Mouse (Mus musculus) megakaryocyte, embryonic 14.5 days (primary cell): Measurements from ENCODE around the gene Pcsk5. TPM values are rescaled to one million over a fixed set of nuclear protein-coding genes. Genes with fewer than 3 reads are reported as not detected.

Experiments used
- H3K27me3 ChIP-seq: replicated peaks from 2 replicates; pipeline ENCODE3; 2012; ENCODE audit warnings: inconsistent platforms
- H3K36me3 ChIP-seq: replicated peaks from 2 replicates; pipeline ENCODE3; 2012; ENCODE audit warnings: low read length, inconsistent platforms, mixed read lengths
- H3K4me1 ChIP-seq: 2 replicates; pipeline ENCODE4 v1.6.1; 2012; ENCODE audit warnings: inconsistent platforms
- H3K4me3 ChIP-seq: replicated peaks from 2 replicates; pipeline ENCODE3; 2012; ENCODE audit warnings: moderate library complexity, mild to moderate bottlenecking, inconsistent platforms
- H3K9me3 ChIP-seq: 2 replicates; pipeline ENCODE4 v1.6.1; 2012; ENCODE audit warnings: inconsistent platforms
- FLI1 ChIP-seq: IDR thresholded peaks from 2 replicates; pipeline ENCODE4 v1.6.1; 2012; ENCODE audit warnings: low read length, inconsistent platforms, mixed read lengths
- GATA1 ChIP-seq: IDR thresholded peaks from 3 replicates; pipeline ENCODE4 v1.6.1; 2012; ENCODE audit warnings: mixed read lengths, low read length, inconsistent platforms, borderline replicate concordance
- polyA plus RNA-seq: library from polyadenylated mRNA; stranded (reverse); fragments of >175 nt; gene quantifications from 2 replicates; pipeline ENCODE4 v1.2.3, GENCODE M21; 2012; ENCODE audit warnings: low replicate concordance; ENCODE audit not compliant: insufficient read depth

Gene Pcsk5
- polyA plus RNA-seq, 1 experiment = not detected

- Histone ChIP-seq H3K4me1 (peaks cover 13% of the 10 kb centered on the region), H3K9me3 (0 out of 2 replicates have a peak, but pooled peaks cover 4% of the 10 kb centered on the region), H3K4me3 (no peak overlapping the region), H3K27me3 (peaks cover 5% of the 10 kb centered on the region), H3K36me3 (no peaks in the 10 kb centered on the region)
- TF ChIP-seq GATA1 = no peak
- no peak for TF ChIP-seq FLI1
Observed at GRCm38 (mm10) chr19:17467556-17468211, 369.7 kb downstream of the Pcsk5 start.

GRCm38 (mm10) chr19:17452001-17452400 is 385.4 kb downstream of the Pcsk5 start:
- H3K27me3 ChIP-seq = peaks cover 10% of the 10 kb centered on the region
- H3K9me3 ChIP-seq = no peaks in the 10 kb centered on the region
- no peaks in the 10 kb centered on the region for H3K36me3 ChIP-seq
- no peaks in the 10 kb centered on the region for H3K4me1 ChIP-seq
- H3K4me3 ChIP-seq = no peak overlapping the region
- TF ChIP-seq GATA1 = no peak
- no peak for TF ChIP-seq FLI1

- Histone ChIP-seq H3K36me3 (no peaks in the 10 kb centered on the region), H3K27me3 (peaks cover 2% of the 10 kb centered on the region), H3K4me3 (no peak overlapping the region), H3K9me3 (no peaks in the 10 kb centered on the region), H3K4me1 (no peaks in the 10 kb centered on the region)
- no peak for TF ChIP-seq FLI1
- TF ChIP-seq GATA1 = no peak
Observed at GRCm38 (mm10) chr19:17443581-17443980, 393.9 kb downstream of the Pcsk5 start.

- Histone ChIP-seq H3K27me3 (peaks cover 4% of the 10 kb centered on the region), H3K36me3 (no peaks in the 10 kb centered on the region), H3K4me1 (no peaks in the 10 kb centered on the region), H3K9me3 (no peaks in the 10 kb centered on the region), H3K4me3 (no peak overlapping the region)
- TF ChIP-seq GATA1 (no peak), FLI1 (no peak)
Observed at GRCm38 (mm10) chr19:17439476-17440189, 397.8 kb downstream of the Pcsk5 start.

- no peak for TF ChIP-seq GATA1
- Histone ChIP-seq H3K9me3 (no peaks in the 10 kb centered on the region), H3K4me3 (no peak overlapping the region), H3K36me3 (no peaks in the 10 kb centered on the region), H3K27me3 (peaks cover 4% of the 10 kb centered on the region), H3K4me1 (no peaks in the 10 kb centered on the region)
Observed at GRCm38 (mm10) chr19:17436651-17437050, 400.8 kb downstream of the Pcsk5 start.

GRCm38 (mm10) chr19:17428561-17428914 is 408.9 kb downstream of the Pcsk5 start:
- H3K9me3 ChIP-seq = no peaks in the 10 kb centered on the region
- peaks cover 2% of the 10 kb centered on the region for H3K27me3 ChIP-seq
- no peak overlapping the region for H3K4me3 ChIP-seq
- H3K36me3 ChIP-seq = no peaks in the 10 kb centered on the region
- TF ChIP-seq FLI1 (no peak), GATA1 (no peak)
- H3K4me1 ChIP-seq = peaks cover under 1% of the 10 kb centered on the region; the same call in 1 of the 2 replicates

- no peaks in the 10 kb centered on the region for H3K36me3 ChIP-seq
- H3K27me3 ChIP-seq = peaks cover 2% of the 10 kb centered on the region
- no peak overlapping the region for H3K4me3 ChIP-seq
- no peaks in the 10 kb centered on the region for H3K9me3 ChIP-seq
- peaks cover 5% of the 10 kb centered on the region; the same call in 1 of the 2 replicates for H3K4me1 ChIP-seq
- no peak for TF ChIP-seq GATA1
- no peak for TF ChIP-seq FLI1
Observed at GRCm38 (mm10) chr19:17427824-17428560, 409.4 kb downstream of the Pcsk5 start.

- Histone ChIP-seq H3K9me3 (peaks cover 5% of the 10 kb centered on the region), H3K4me3 (no peak overlapping the region), H3K36me3 (no peaks in the 10 kb centered on the region), H3K4me1 (peaks cover 5% of the 10 kb centered on the region; the same call in 1 of the 2 replicates), H3K27me3 (peaks cover 2% of the 10 kb centered on the region)
- TF ChIP-seq FLI1 = no peak
- no peak for TF ChIP-seq GATA1
Observed at GRCm38 (mm10) chr19:17423306-17423705, 414.1 kb downstream of the Pcsk5 start.

GRCm38 (mm10) chr19:17417855-17418254 is 419.6 kb downstream of the Pcsk5 start:
- TF ChIP-seq GATA1 (no peak), FLI1 (no peak)
- Histone ChIP-seq H3K4me3 (no peak overlapping the region), H3K36me3 (no peaks in the 10 kb centered on the region)

More at GRCm38 (mm10) chr19:17417855-17418254, 419.6 kb downstream of the Pcsk5 start:
- Histone ChIP-seq H3K4me1 (no peaks in the 10 kb centered on the region), H3K27me3 (peaks cover 6% of the 10 kb centered on the region), H3K9me3 (peaks cover 8% of the 10 kb centered on the region)
